Mouse (Mus musculus) neural tube, embryonic 14.5 days (tissue): Measurements from ENCODE around the gene Rassf5. TPM values are rescaled to one million over a fixed set of nuclear protein-coding genes. Genes with fewer than 3 reads are reported as not detected.
A peak's percentile ranks its signal among the peaks of the same experiment; 100 is the strongest.

Source experiments
- ATAC-seq: fragments of 200-750 bp; cut with Nextera tagmentation; 2 replicates; pipeline ENCODE4 v1.8.0; 2017; ENCODE audit warnings: low read depth, mild to moderate bottlenecking, moderate TSS enrichment, moderate library complexity
- H3K27ac ChIP-seq: fragments of 300-500 bp; sonication (generic); 2 replicates; pipeline ENCODE4 v1.5.1; 2014; ENCODE audit warnings: low read depth, mild to moderate bottlenecking, control low read depth, low read length, moderate library complexity, mixed read lengths
- H3K27me3 ChIP-seq: fragments of 300-500 bp; sonication (generic); 2 replicates; pipeline ENCODE4 v1.6.1; 2014; ENCODE audit warnings: low read length; ENCODE audit not compliant: control insufficient read depth, insufficient read depth
- H3K36me3 ChIP-seq: fragments of 300-500 bp; sonication (generic); 2 replicates; pipeline ENCODE4 v1.6.1; 2014; ENCODE audit warnings: low read length, mixed read lengths; ENCODE audit not compliant: control insufficient read depth, insufficient read depth
- H3K4me1 ChIP-seq: fragments of 300-500 bp; sonication (generic); 2 replicates; pipeline ENCODE4 v1.6.1; 2014; ENCODE audit warnings: low read length; ENCODE audit not compliant: control insufficient read depth, insufficient read depth
- H3K4me2 ChIP-seq: fragments of 300-500 bp; sonication (generic); 2 replicates; pipeline ENCODE4 v1.6.1; 2014; ENCODE audit warnings: mild to moderate bottlenecking, low read depth, low read length, control low read depth
- H3K4me3 ChIP-seq: fragments of 300-500 bp; sonication (generic); 2 replicates; pipeline ENCODE4 v1.5.1; 2014; ENCODE audit warnings: low read depth, low read length, control low read depth, mixed read lengths
- H3K9ac ChIP-seq: fragments of 300-500 bp; sonication (generic); replicated peaks from 2 replicates; pipeline ENCODE4 v1.6.1; 2014; ENCODE audit warnings: low read depth, mild to moderate bottlenecking, control low read depth, low read length, mixed read lengths
- H3K9me3 ChIP-seq: fragments of 300-500 bp; sonication (generic); 2 replicates; pipeline ENCODE4 v1.6.1; 2016; ENCODE audit warnings: low read length; ENCODE audit not compliant: control insufficient read depth
- WGBS: fragments of 180-500 bp; shearing (Covaris S2); extraction: QIAGEN DNeasy Blood & Tissue Kit; methylation state at CpG from one replicate; pipeline ENCODE4 v1.1.7; 2014; 5-methylcytosine and 5-hydroxymethylcytosine counted together
- polyA plus RNA-seq: library from polyadenylated mRNA; unstranded; fragments of >200 nt; fragmentation: Nextera tagmentation; extraction: Ambion mirVana; gene quantifications from 2 replicates; pipeline ENCODE4 v1.2.1, GENCODE M21; 2014

The Rassf5 gene
- polyA plus RNA-seq, 1 experiment from 2014 or later = 5.7 TPM

DNA sequence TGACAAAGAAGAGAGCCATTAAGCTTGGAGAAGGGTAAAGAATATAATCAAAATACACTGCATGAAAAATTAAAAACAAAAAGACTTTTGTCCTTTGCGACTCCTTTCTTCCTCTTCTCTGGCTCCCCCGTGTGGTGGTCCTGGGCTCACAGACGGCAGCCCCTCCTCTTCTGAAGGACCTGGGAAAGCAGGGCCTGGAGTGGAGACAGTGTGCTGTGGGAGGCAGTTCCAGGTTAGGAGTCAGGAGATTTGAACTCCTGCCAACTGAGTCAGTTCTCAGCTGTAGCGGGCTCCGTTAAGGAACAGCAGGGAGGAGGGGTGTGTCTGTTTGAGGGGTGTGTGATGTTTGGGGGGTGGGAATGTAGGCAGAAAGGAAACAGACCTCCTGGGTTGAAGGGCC, 37.5 kb downstream of the Rassf5 start:
- ATAC-seq = peak; percentile 58; the same call in 1 of the 2 replicates
- no peak overlapping the region for H3K9ac ChIP-seq
- no peak overlapping the region for H3K4me2 ChIP-seq
- H3K36me3 ChIP-seq = no peaks in the 10 kb centered on the region
- H3K9me3 ChIP-seq = no peaks in the 10 kb centered on the region
- H3K27ac ChIP-seq = no peak overlapping the region
- no peaks in the 10 kb centered on the region for H3K27me3 ChIP-seq
- H3K4me3 ChIP-seq = no peak overlapping the region
- WGBS = 11% methylated on average over 5 of the region's 5 CpGs
- no peaks in the 10 kb centered on the region for H3K4me1 ChIP-seq

DNA sequence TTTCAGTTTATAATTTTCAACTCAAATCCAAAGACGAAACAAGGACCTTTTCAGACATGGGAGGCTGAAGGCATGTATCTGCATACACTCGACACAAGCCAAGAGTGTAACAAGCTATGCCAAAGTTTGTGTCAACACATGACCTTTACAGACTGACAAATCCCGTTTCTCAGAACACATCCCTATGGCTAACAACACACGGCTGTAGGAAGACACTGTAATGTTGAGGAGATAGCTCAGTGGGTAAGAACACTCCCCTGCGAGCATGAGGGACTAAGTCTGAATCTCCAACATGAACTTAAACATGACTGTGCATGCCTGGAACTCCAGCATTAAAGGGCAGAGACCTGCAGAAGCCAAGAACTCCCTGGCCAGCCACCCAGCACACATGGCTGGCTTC, 38.7 kb downstream of the Rassf5 start:
- no peaks in the 10 kb centered on the region for H3K36me3 ChIP-seq
- 86% methylated on average over 5 of the region's 5 CpGs for WGBS
- no peaks in the 10 kb centered on the region for H3K9me3 ChIP-seq
- no peak overlapping the region for H3K4me3 ChIP-seq
- no peak overlapping the region for H3K9ac ChIP-seq
- ATAC-seq = no peak
- H3K4me2 ChIP-seq = no peak overlapping the region
- no peak overlapping the region for H3K27ac ChIP-seq
- no peaks in the 10 kb centered on the region for H3K27me3 ChIP-seq
- no peaks in the 10 kb centered on the region for H3K4me1 ChIP-seq

DNA sequence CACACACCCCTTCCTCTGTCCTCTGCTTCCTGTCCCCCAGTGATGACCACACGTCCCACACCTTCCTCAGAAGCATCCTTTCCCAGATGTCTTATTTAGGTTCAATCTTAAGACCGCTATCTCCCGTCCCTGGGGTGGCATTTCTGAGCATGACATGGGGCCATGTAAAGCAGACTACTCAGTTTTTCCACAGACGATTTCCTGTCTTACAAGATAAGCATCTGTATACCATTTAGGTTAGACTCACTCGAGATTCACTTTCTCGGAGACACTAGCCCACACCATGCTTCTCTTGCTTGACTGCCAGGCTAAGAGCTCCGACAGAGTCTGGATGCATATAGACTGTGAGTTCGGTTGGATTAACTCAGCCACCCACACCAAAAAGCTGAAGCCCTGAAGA, 40.6 kb downstream of the Rassf5 start:
- H3K9me3 ChIP-seq = no peaks in the 10 kb centered on the region
- H3K4me2 ChIP-seq = no peak overlapping the region
- no peak overlapping the region for H3K27ac ChIP-seq
- H3K36me3 ChIP-seq = no peaks in the 10 kb centered on the region
- H3K27me3 ChIP-seq = no peaks in the 10 kb centered on the region
- H3K9ac ChIP-seq = no peak overlapping the region
- no peaks in the 10 kb centered on the region for H3K4me1 ChIP-seq
- 79% methylated on average over 8 of the region's 8 CpGs for WGBS
- ATAC-seq = no peak
- no peak overlapping the region for H3K4me3 ChIP-seq

DNA sequence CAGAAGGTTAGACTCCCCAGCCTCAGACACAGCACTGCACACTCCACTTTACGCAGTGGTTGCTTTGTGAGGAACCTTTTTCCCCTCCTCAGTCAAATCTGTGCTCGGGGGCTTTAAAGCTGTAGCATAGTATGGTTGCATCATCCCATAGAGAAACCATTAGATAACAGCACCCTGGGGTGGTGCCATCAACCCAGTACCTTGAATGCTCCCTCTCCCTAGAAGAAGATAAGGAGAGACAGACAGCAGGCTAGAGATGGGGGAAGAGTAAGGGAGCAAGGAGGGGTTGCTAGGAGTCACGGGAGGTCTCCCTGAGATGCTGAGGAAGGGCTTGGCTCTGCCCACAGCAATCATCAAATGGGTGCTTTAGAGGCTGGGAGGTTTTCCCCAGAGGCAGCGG, 43.7 kb downstream of the Rassf5 start:
- H3K9ac ChIP-seq = no peak overlapping the region
- 86% methylated on average over 4 of the region's 4 CpGs for whole genome bisulfite sequencing
- H3K4me1 ChIP-seq = no peaks in the 10 kb centered on the region
- no peaks in the 10 kb centered on the region for H3K9me3 ChIP-seq
- H3K4me2 ChIP-seq = no peak overlapping the region
- no peak overlapping the region for H3K27ac ChIP-seq
- no peak overlapping the region for H3K4me3 ChIP-seq
- H3K36me3 ChIP-seq = no peaks in the 10 kb centered on the region
- ATAC-seq = no peak
- no peaks in the 10 kb centered on the region for H3K27me3 ChIP-seq

DNA sequence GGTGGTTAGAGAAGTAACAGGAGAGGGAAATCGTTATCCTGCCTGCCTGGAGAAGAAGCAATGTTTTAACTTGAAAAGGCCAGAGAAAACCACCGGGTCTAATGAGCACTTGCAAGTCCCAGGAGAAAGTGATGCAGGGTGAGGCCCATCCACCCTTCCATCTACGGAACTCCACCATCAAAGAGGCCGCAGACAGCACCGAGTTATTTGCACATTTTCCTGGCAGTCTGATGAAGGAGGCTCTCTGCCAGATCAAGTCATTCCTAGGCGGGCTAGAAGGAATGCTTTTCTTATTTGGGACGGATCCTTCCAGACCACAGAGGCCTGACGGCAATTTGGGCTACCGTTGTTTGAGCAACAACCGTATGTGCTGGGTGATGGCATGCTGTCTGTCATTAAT, 44.5 kb downstream of the Rassf5 start:
- Histone ChIP-seq H3K27me3 (no peaks in the 10 kb centered on the region), H3K4me2 (no peak overlapping the region), H3K27ac (no peak overlapping the region), H3K9me3 (no peaks in the 10 kb centered on the region), H3K9ac (no peak overlapping the region), H3K4me1 (no peaks in the 10 kb centered on the region), H3K36me3 (no peaks in the 10 kb centered on the region), H3K4me3 (no peak overlapping the region)
- 79% methylated on average over 10 of the region's 10 CpGs for WGBS
- no peak for ATAC-seq

DNA sequence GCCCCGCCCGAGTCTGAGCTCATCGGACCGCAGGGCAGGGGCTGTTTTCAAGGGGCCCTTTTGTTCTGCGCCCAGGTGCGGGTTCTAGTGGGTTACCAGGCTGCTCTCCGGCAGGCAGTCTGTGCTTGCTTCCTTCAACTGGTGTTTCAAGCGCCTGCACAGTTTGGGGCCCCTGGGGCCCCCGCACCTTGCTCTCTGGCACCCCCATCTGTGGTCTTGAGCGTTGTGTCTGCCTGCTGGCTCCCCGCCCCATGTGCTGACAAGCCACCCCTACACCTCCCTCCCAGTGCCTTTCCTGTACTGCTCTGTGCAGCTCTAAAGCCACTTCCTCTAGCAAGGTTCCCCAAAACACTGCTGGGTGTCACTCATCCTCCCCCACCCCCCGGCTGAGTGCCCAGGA, 45.1 kb downstream of the Rassf5 start:
- Histone ChIP-seq H3K9me3 (no peaks in the 10 kb centered on the region), H3K36me3 (no peaks in the 10 kb centered on the region), H3K27me3 (no peaks in the 10 kb centered on the region), H3K27ac (no peak overlapping the region), H3K9ac (no peak overlapping the region), H3K4me2 (no peak overlapping the region), H3K4me1 (no peaks in the 10 kb centered on the region), H3K4me3 (no peak overlapping the region)
- ATAC-seq = no peak
- 62% methylated on average over 12 of the region's 12 CpGs for WGBS

DNA sequence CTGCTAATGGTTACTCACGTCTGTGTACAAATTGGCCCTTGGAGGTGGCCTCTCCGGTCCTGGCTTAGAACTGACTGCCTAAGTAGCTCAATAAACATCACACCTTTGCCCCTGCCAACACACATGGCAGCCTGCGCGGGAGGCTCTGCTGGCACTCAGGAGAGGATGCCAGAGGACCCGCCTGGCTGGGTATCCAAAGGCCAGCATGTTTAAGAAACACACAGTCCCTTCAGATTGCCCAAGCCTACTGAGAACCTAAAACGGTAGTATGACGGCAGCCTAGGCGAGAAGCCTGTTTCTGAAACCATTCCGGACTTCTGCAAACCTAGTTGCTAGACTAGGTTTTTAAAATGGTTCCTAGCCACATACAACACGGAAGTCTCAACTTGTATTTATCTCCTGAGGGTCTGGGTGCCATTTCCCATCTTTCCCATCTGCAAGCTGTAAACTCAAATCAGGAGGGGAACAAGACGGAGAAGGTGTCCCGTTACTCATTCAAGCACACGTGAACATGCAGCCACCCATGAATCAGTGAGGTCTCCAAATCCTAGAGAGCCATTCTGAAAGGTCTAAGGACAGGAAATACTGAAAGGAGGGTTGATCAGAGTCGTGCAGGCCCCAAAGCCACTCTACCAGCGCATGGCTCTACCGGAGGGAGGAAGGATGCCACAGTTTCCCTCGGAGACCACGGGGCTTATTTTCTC, 45.8 kb downstream of the Rassf5 start:
- Histone ChIP-seq H3K9ac (no peak overlapping the region), H3K4me3 (no peak overlapping the region), H3K27ac (no peak overlapping the region), H3K4me2 (no peak overlapping the region), H3K36me3 (no peaks in the 10 kb centered on the region), H3K27me3 (no peaks in the 10 kb centered on the region), H3K9me3 (no peaks in the 10 kb centered on the region), H3K4me1 (no peaks in the 10 kb centered on the region)
- WGBS = 84% methylated on average over 18 of the region's 18 CpGs
- no peak for ATAC-seq

DNA sequence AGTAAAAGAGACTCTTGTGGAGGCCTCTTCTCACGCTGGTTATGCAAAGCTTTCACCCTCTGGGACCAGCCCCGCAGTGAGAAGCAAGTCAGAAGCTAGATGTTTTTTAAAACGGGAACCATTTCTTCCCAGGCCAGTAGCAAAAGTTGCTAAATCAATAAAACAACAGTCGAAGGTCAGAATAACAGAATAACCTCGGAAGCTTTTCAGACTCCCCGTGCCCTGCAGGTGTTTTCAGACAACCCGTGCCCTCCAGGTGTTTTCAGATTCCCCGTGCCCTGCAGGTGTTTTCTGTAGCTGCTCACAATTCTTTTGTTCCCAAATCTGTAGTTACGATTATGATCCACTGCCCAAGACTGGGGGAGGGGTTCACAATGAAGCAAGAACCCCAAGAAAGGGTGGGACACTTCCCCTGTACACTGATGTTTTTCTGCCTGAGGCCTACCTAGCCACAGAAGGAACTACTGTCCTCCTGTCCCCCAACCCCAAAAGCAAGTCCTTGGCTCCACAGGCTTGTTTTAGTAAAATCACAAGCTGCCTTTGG, 46.6 kb downstream of the Rassf5 start:
- Histone ChIP-seq H3K4me1 (no peaks in the 10 kb centered on the region), H3K9ac (no peak overlapping the region), H3K27ac (no peak overlapping the region), H3K4me2 (no peak overlapping the region), H3K36me3 (no peaks in the 10 kb centered on the region), H3K4me3 (no peak overlapping the region), H3K9me3 (no peaks in the 10 kb centered on the region), H3K27me3 (no peaks in the 10 kb centered on the region)
- WGBS = 76% methylated on average over 9 of the region's 9 CpGs
- ATAC-seq = no peak

DNA sequence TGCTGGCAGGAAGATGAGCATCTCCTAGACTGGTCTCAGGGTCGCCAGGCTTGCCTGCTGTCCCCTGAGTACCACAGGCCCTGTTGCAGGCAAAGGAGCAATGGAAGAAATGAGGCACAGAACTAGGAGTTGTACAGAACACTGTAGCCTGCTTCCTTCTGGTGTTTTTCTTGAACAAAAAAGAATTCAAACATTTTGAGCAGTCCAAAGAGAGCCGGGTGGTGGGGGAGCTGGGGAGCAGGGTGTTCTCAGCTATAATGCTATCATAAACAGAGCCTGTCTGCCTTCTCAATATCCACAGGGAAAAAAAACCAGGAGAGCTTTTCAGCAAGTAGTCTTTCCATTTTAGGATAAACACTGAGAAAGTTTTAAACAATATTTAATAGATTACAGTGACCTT, 49.0 kb downstream of the Rassf5 start:
- H3K27ac ChIP-seq = no peak overlapping the region
- H3K4me3 ChIP-seq = no peak overlapping the region
- 72% methylated on average over 2 of the region's 2 CpGs for WGBS
- no peaks in the 10 kb centered on the region for H3K27me3 ChIP-seq
- H3K9me3 ChIP-seq = no peaks in the 10 kb centered on the region
- ATAC-seq = no peak
- H3K9ac ChIP-seq = no peak overlapping the region
- H3K4me2 ChIP-seq = no peak overlapping the region
- no peaks in the 10 kb centered on the region for H3K4me1 ChIP-seq
- H3K36me3 ChIP-seq = no peaks in the 10 kb centered on the region
